In the genomic region with DNA sequence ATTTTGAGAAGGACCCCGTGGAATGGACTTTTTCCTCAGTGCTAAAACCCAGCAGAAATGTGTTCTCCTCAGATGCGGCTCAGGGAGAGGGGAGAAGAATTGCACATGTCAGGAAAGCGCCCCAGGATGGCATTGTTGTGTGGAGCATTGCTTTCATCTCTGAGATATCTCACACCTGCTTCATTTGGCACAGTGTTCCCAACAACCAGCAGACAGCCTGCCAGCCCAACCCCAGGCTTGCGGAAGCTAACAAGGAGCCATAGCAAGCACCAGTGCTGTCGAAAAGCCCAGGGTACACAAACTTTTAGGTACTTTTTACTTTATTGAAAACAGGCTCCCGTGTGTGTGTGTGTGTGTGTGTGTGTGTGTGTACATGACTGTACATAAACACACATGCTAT, we compare ENCODE assay signal across 21 mouse cellular contexts. TPM values are rescaled to one million over a fixed set of nuclear protein-coding genes. Genes with fewer than 3 reads are reported as not detected.
DNase-seq lines count a peak whose midpoint lies in the region.
"Had no signal": no experiment of that assay in that cellular context is flagged by ENCODE, and none has a peak within 500 bp of the region (broad histone marks: within the 10 kb centered on the region; RNA-seq: fewer than 3 reads in every experiment).

No protein-coding gene starts in this region.

- 90% methylated on average over 6 of the region's 6 CpGs for WGBS in hindbrain, embryonic 10.5 days

- H3K9me3 ChIP-seq in hindbrain, embryonic 10.5 days: no peaks in the 10 kb centered on the region
- H3K9me3 ChIP-seq: embryonic facial prominence, embryonic 15.5 days; G1E; hindbrain, embryonic 13.5 days had no signal

- peak; percentile 48 for DNase-seq in left cerebral cortex, postnatal 4 days
- no peak for DNase-seq in left cerebral cortex, adult 11 months (ENCODE audit: low spot score)
- DNase-seq in cerebellum, adult 11 months: peak; percentile 25
- DNase-seq in cerebellum, adult 8-10 months: peak; percentile 21
- DNase-seq in cerebellum, postnatal 36 days: peak; percentile 37 to 46
- no peak for DNase-seq in testis, postnatal 10 days (ENCODE audit: low spot score)
- DNase-seq in hindbrain, embryonic 10.5 days (ENCODE audit: low spot score): no peak
- DNase-seq: adrenal gland, adult 8-10 months; B cell, adult 2 months; gastrocnemius, postnatal 10 days; heart, postnatal 10 days; kidney, adult 18-20 months; lung, adult 18-20 months; lung, postnatal 14 days; midbrain, embryonic 14.5 days; thymus, postnatal 14 days had no signal

- H3K4me1 ChIP-seq in hindbrain, embryonic 10.5 days (replicated peaks): no peaks in the 10 kb centered on the region
- H3K4me1 ChIP-seq: embryonic facial prominence, embryonic 15.5 days had no signal

- intact Hi-C loops in left cerebral cortex, postnatal 4 days (cut with DNase I): no loop called here

- no peaks in the 10 kb centered on the region; the same call in 1 of the 2 replicates for H3K36me3 ChIP-seq in hindbrain, embryonic 10.5 days
- H3K36me3 ChIP-seq: embryonic facial prominence, embryonic 15.5 days; hindbrain, embryonic 13.5 days had no signal

- H3K27ac ChIP-seq in hindbrain, embryonic 10.5 days: no peak overlapping the region
- H3K27ac ChIP-seq: embryonic facial prominence, embryonic 15.5 days; hindbrain, embryonic 13.5 days; kidney, postnatal 0 days had no signal

- H3K4me3 ChIP-seq in hindbrain, embryonic 10.5 days: no peak overlapping the region
- H3K4me3 ChIP-seq: embryonic facial prominence, embryonic 15.5 days; hindbrain, embryonic 13.5 days had no signal

- no peaks in the 10 kb centered on the region for H3K27me3 ChIP-seq in hindbrain, embryonic 10.5 days (ENCODE audit: insufficient read depth, poor library complexity, severe bottlenecking)
- H3K27me3 ChIP-seq: CH12.LX; embryonic facial prominence, embryonic 15.5 days; hindbrain, embryonic 13.5 days had no signal

RNA-seq across cellular contexts. Expression of gene Slc25a26, which starts 50.2 kb away (rescaled TPM):
- 10 to 100 TPM in 1 of 2 experiments, 1 to 10 TPM in 1; 8.1 to 11.0 TPM for total RNA-seq in left cerebral cortex, postnatal 4 days (2021)
- 8.7 and 9.3 TPM in 2 replicates for polyA plus RNA-seq in hindbrain, embryonic 10.5 days (2016; fragmentation: Nextera tagmentation; extraction: Ambion mirVana)

Comparison
In these comparisons a context has a peak if more than half of its experiments do, and no peak if none do; other contexts are left out.
1. DNase-seq: peak in left cerebral cortex, postnatal 4 days (single experiment), cerebellum, adult 11 months (single experiment), cerebellum, adult 8-10 months (single experiment) and cerebellum, postnatal 36 days (2 of 2); none in left cerebral cortex, adult 11 months (single experiment), testis, postnatal 10 days (single experiment) and hindbrain, embryonic 10.5 days (single experiment).